Mouse (Mus musculus) layer of hippocampus, postnatal 25 days (tissue): ENCODE measurements at regions not wholly inside any gene's neighbourhood (a gene's known extent, or its start where the extent isn't known, plus 50 kb on each side); places are given as distances from the start of the nearest gene placed in this dataset.

ENCODE experiments used
- DNase-seq, 2 experiments: peaks; one replicate each; pipeline ENCODE4 v3.0.0; 2022; ENCODE audit warnings: mixed read lengths in 2 of 2, low spot score in 1 of 2; ENCODE audit errors: extremely low spot score in 1 of 2

- no peak for DNase-seq
Observed at GRCm38 (mm10) chr3:99447361-99447760, 207.2 kb downstream of the Tbx15 start.

- no peak for DNase-seq
Observed at GRCm38 (mm10) chr3:99447813-99448212, 207.6 kb downstream of the Tbx15 start.

DNA sequence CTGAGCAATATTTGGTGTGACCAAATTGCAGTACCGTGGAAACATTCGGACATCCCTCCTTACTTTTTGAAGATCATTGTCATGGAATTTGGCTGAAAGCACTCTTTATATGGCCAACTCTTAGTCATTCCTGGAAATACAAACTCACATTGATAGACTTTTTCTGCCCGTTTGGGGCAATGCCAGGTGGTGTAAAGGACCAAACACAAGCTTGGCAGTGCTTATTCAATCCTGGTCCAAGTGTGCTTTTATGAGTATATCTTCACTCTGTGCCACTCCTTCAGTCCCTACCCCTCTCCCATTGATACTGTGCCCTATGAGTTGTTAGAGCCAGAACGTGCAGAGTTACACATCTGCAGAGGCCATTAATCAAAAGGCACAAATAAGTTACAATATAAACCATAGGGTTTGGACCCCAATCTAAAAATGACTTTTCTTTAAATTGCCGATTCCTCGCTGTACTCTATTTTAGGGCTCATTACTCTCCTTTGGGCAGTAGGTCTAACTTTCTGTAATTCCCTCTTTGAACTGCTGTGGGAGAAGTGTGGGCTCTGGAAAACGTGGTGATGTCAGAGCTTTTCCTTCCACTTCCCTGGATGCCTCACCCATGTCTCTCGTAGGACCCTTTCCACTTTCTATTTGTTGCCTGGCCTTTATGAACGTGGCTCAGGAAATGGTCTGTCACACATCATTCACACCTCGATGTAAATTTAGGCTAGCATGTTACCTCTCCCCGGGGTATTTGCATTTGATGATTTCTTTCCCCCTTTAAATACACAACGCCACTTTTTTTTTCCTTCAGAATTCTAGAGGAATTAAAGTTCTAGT lies 219.1 kb downstream of the Tbx15 start:
- no peak for DNase-seq

DNA sequence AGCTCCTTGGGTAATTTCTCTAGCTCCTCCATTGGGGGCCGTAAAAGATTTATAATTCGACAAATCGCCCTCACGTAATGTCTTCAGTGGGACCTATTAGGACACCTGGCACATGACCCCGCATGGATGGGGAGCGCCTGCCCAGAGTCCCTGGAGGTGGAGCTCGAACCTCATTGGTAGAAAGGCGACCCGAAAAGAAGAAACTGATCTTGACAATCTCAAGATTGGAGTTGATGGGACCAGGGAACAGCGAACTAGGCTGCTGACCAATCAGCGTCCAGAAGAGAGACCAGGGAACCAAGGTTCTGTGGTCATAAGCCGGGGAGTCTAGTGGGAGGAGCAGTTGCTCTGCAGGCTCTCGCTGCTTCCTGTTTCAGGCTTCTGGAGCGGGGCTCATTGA lies 259.8 kb downstream of the Tbx15 start:
- DNase-seq, result no peak

DNA sequence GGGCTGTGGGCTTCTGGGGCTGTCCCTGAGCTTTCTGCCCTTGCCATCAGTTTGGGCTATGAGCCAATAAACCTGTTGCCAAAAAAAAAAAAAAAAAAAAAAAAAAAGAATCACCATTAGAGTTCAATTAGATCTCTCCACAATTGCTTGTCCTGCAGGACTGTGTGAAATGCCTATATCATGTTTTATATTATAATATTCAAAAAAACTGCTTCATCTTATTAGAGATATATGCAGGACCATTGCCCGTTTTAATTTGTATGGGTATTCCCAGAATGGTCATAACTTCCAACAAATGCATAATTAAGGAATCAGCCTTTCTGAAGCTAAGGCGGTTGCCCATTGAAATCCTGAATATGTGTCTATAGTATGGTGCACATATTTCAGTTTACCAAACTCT lies 264.6 kb downstream of the Tbx15 start:
- DNase-seq, result no peak

DNA sequence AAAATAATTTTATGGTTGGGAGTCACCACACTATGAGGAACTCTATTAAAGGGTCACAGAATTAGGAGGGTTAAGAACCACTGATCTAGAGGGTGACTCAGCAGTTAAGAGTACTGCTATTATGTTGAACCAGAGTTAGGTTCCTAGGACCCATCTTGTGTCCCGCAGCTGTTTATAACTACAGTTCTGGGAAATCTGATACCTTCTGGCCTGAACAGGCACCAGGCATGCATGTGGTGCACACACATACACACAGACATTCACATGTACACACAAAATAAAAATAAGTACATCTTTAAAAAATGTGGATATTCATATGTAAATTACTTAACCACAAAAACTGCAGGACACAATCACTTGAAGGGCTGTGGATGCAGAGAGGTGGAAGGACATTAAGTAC lies 272.1 kb downstream of the Tbx15 start:
- no peak for DNase-seq

- no peak for DNase-seq
Observed at GRCm38 (mm10) chr3:99512933-99513332, 272.8 kb downstream of the Tbx15 start.

GRCm38 (mm10) chr3:99515751-99516150 lies 275.6 kb downstream of the Tbx15 start:
- peak in 1 of 2 experiments; percentile 12 for DNase-seq

DNA sequence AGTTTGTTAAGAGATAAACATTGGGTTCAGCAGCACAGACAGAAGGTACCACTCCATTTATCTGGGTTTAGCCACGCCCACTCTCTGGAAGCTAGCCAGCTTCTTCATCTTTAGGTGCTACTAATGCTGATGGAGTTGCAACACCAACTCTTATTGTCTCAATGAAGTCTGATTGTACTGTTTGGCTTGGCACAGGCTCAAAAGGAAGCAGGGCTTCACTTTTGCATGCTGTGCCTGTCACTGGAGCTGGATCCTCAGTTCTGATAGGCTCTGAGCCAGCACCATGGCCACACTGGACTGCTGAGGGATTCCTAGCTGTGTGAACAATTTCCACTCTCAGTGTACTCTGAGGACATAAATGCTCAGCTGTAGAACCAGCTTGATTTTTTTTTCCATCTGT lies 320.7 kb downstream of the Tbx15 start:
- DNase-seq, result no peak

DNA sequence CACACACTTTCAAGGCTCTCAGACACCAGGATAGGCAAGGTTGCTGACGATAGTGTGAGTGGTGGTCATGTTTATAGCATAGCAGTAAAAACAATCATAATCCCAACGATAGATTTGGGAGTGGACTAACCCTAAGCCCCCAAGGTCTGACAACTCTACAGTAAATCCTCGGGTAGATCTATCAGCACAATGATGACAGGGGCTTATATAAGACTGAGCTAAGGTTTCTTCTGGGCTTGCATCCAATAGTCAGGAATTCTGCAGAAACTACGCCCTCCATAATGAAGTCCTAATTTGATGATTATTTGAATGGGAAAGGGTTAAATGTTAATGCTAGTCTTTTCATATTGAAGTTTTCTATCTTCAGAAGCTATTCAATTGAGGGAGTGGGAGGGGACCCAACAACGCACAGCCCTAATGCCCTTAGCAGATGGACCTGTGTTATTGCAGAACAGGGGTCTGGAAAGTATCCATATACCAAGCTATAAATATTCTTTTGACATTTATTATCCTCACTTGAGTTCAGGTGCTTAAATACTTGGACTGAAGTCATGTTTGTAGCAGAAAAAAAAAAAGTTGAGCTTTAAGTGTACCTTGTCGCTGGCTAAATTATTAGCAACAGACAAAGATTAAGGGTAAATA lies 311.8 kb upstream of the Spag17 start:
- DNase-seq, result no peak

GRCm38 (mm10) chr3:99573977-99574373 lies 311.2 kb upstream of the Spag17 start:
- DNase-seq, result no peak

- DNase-seq, result no peak
Observed at GRCm38 (mm10) chr3:99602679-99603078, 282.5 kb upstream of the Spag17 start.

DNA sequence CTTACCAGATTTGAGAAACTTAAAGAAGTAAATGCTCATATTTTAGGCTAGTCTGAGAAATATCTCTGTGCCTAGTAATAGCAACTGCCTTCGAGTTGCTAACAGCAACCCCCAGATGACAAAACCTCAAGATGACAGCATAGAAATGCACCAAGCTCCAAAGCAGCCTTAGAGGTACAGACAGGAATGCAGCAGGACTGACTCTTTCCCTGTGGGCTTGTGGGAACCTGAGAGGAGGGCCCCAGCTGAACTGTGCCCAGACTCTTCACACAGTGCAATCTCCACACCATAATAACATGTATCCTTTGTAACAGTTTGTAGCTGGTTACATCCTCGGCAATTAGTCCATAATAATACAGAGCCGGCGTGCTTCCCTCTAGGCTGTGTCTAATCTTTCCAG lies 252.9 kb upstream of the Spag17 start:
- no peak for DNase-seq

DNA sequence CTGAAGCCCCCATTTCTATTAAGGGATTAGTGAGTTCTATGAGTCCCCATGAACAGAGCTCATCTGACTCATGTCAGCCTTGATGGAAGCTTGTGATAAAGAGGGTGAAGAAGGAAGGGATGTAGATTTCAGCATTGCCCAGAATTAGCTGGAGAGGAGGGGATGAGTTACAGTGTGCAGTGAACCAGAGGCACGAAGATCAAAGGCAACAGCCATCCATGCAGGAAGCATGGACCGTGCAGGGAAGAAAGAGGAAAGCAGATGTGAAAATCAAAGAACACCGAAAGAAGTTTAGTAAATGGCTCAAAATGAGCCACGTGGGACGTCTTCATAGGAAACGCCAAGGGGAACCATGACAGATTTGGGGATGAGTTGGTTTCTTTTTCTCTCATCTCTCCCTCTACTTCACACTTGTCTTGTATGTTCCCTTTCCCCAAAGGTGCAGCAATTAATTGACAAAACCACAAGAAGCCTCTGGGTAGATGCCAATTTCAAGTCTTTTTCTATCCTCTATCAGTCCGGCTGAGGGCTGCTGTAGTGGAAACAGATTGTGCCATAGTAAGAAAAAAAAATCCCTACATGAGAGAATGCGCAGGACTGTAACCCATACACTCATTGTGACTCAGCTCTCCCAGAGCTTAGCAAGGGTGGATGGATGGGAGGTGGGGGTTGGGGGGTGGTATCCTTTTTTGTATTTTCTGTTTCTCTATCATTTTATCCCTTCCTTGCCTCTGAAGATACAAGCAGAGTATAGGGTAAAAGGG lies 243.7 kb upstream of the Spag17 start:
- DNase-seq, result no peak

DNA sequence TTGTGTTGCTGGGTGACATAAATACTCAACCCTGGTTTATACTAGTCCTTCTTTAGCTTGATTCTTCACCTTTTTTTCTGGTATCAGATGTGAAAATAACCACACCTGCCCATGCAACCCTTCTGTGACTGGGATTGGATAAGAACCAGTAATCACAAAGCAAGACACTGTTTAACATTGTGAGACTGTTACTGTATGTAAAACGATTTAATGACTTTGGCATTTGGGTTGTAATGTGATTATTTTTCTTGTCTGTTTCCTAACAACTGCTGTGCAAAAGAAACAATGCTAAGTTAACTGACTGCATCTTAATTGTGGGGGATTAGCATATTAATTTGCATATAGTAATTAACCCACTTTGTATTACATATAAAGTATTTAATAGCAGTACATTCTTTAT lies 240.3 kb upstream of the Spag17 start:
- no peak for DNase-seq

- no peak for DNase-seq
Observed at GRCm38 (mm10) chr3:99645318-99645717, 239.9 kb upstream of the Spag17 start.

- DNase-seq, result no peak
Observed at GRCm38 (mm10) chr3:99657617-99658016, 227.6 kb upstream of the Spag17 start.

GRCm38 (mm10) chr3:99663783-99664182 lies 221.4 kb upstream of the Spag17 start:
- no peak for DNase-seq

DNA sequence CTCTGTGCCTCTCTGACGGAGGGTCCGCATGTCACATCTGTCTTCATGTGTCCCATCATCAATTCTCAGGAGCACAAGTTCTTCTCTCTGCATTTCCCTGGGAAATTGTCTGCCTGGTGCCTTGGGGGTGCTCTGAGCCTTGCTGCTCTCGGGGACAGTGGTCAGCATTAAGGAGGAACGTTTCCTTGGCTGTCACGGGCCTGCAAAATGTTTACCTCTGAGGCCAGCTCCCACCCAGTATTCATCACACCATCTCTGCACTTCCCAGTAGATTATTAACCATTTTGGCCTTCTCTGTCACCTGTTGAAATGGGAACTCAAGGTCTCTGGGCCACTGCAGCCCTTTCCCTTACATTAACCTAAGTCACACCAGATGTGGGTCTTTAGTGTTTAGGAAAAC lies 219.8 kb upstream of the Spag17 start:
- DNase-seq, result no peak

GRCm38 (mm10) chr3:99665902-99666768 lies 219.1 kb upstream of the Spag17 start:
- DNase-seq, result no peak
